Mouse (Mus musculus) heart, postnatal 0 days (tissue): ENCODE measurements around the gene Ndel1. TPM values are rescaled to one million over a fixed set of nuclear protein-coding genes. Genes with fewer than 3 reads are reported as not detected.

Source experiments
- ATAC-seq: fragments of 200-750 bp; cut with Nextera tagmentation; 2 replicates; pipeline ENCODE4 v1.8.0; 2017; ENCODE audit warnings: low read depth, moderate number of reproducible peaks, moderate library complexity; ENCODE audit not compliant: insufficient read depth
- DNase-seq: peaks from one replicate; pipeline ENCODE4 v3.0.0-alpha.2; 2016; ENCODE audit warnings: low spot score
- H3K27ac ChIP-seq: fragments of 300-500 bp; sonication (generic); 2 replicates; pipeline ENCODE4 v1.5.1; 2014; ENCODE audit warnings: low read depth, mild to moderate bottlenecking
- H3K27me3 ChIP-seq: fragments of 300-500 bp; sonication (generic); 2 replicates; pipeline ENCODE4 v1.6.1; 2014; ENCODE audit warnings: low read length, mixed read lengths; ENCODE audit not compliant: control insufficient read depth, insufficient read depth
- H3K36me3 ChIP-seq: fragments of 300-500 bp; sonication (generic); replicated peaks from 2 replicates; pipeline ENCODE4 v1.6.1; 2014; ENCODE audit warnings: low read length, mixed read lengths; ENCODE audit not compliant: control insufficient read depth, insufficient read depth
- H3K4me1 ChIP-seq: fragments of 300-500 bp; sonication (generic); 2 replicates; pipeline ENCODE4 v1.6.1; 2014; ENCODE audit warnings: antibody characterized with exemption; ENCODE audit not compliant: control insufficient read depth, insufficient read depth
- H3K4me2 ChIP-seq: fragments of 300-500 bp; sonication (generic); 2 replicates; pipeline ENCODE4 v1.6.1; 2014; ENCODE audit warnings: low read depth, mild to moderate bottlenecking, low read length, moderate library complexity
- H3K4me3 ChIP-seq: fragments of 300-500 bp; sonication (generic); 2 replicates; pipeline ENCODE4 v1.5.1; 2014; ENCODE audit warnings: low read depth, low read length
- H3K9ac ChIP-seq: fragments of 300-500 bp; sonication (generic); replicated peaks from 2 replicates; pipeline ENCODE4 v1.6.1; 2014; ENCODE audit warnings: low read depth, low read length, mixed read lengths
- H3K9me3 ChIP-seq: fragments of 300-500 bp; sonication (generic); replicated peaks from 2 replicates; pipeline ENCODE4 v1.6.1; 2016; ENCODE audit warnings: low read length; ENCODE audit not compliant: control insufficient read depth
- CTCF ChIP-seq: IDR thresholded peaks from 2 replicates; pipeline ENCODE4 v1.5.1; 2016; ENCODE audit warnings: antibody characterized with exemption, control low read depth, low read depth
- EP300 ChIP-seq: IDR thresholded peaks from 2 replicates; pipeline ENCODE4 v1.6.1; 2016; ENCODE audit warnings: antibody characterized with exemption, low read depth
- WGBS: fragments of 180-500 bp; shearing (Covaris S2); extraction: QIAGEN DNeasy Blood & Tissue Kit; methylation state at CpG from one replicate; pipeline ENCODE4 v1.1.7; 2014; 5-methylcytosine and 5-hydroxymethylcytosine counted together
- polyA plus RNA-seq: library from polyadenylated mRNA; unstranded; fragments of >200 nt; fragmentation: Nextera tagmentation; extraction: Ambion mirVana; gene quantifications from 2 replicates; pipeline ENCODE4 v1.2.1, GENCODE M21; 2015
- total RNA-seq: library from RNA; depleted of rRNA; stranded (reverse); fragments of >200 nt; gene quantifications from 2 replicates; pipeline ENCODE4 v1.2.3, GENCODE M21; 2014; ENCODE audit warnings: low replicate concordance

The Ndel1 gene
- total and polyA plus RNA-seq, 2 experiments from 2014 or later = 62.3 to 130 TPM

DNA sequence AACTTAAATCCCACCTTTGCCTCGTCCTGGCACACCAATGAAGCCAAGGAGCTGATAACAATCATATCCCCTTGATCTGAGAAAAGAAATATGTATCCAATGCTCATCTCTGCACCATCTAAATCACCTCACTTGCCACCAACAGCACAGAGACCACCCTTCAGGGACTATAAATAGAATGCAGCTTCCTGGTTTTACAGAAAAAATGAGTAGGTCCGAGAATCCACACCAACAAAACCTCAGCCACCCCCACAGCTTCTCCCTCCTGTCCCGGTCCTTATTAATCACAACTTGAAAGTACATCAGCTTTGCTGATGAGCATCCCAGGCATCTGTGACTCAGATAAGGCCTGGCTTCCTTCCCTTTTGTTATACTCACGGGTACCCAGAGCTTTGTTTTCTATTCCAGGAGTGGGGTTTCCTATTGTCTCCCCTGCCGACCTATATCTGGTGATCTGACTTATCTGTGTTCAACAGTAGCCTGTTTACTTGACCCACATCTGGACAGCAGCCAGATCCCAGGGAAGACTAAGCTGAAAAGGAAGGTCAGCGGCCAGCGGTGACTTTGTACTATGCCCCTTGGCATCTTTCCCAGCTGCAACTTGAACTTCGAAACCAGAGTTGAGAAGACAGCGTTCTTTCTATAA lies 7.0 kb downstream of the Ndel1 start:
- H3K4me1 ChIP-seq = peaks cover 22% of the 10 kb centered on the region
- TF ChIP-seq CTCF (no peak), EP300 (peak; percentile 92)
- 9% methylated on average over 9 of the region's 9 CpGs for WGBS
- DNase-seq = peak; percentile 89
- peak; percentile 76 for ATAC-seq
- no peaks in the 10 kb centered on the region for H3K9me3 ChIP-seq
- no peaks in the 10 kb centered on the region for H3K36me3 ChIP-seq
- no peak overlapping the region for H3K4me3 ChIP-seq
- no peak overlapping the region for H3K9ac ChIP-seq
- peak overlapping the region; percentile 25; the same call in 1 of the 2 replicates for H3K4me2 ChIP-seq
- H3K27me3 ChIP-seq = no peaks in the 10 kb centered on the region
- peak overlapping the region; percentile 67 for H3K27ac ChIP-seq

DNA sequence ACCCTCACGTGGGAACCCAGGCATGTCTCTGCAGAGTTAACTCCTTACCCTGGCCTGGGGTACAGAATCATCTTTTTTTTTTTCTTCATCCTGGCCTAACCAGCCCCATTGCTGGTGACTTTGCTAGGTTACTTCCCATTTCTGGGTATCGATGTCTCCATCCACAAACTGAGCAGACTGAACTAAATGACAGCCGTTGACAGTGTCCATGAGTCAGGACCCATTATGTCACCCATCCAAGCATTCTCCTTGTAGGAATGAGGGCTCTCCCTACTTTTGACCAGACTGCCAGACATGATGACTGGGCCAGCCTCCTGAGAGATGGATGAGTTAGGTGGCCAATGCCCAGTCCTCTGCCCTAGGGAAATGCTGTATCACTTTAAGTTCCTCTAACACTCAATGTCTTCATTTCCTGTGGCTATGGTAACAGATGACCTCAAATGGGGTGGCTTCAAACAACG lies 8.0 kb downstream of the Ndel1 start:
- H3K27ac ChIP-seq = peak overlapping the region; percentile 67
- 44% methylated on average over 4 of the region's 4 CpGs for WGBS

DNA sequence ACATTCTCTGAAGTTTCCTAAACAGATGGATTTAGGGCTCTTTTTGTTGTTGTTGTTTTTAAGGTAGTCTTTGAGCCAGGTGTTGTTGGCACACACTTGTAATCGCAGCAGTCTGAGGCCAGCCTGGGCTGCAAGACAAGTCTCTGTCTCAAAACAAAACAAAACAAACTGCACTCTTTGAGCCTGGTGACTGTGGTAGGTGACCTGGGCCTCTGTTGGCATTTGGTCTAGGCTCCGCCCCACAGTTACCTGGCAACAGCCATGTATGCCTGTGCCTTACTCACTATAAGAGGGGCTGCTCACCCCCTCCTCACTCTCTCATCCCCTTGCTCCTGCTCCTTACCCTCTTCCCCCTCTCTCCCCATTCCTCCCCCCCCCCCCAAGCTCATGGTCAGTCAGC lies 9.4 kb downstream of the Ndel1 start:
- H3K27me3 ChIP-seq = no peaks in the 10 kb centered on the region
- peaks cover 22% of the 10 kb centered on the region for H3K4me1 ChIP-seq
- no peak overlapping the region for H3K27ac ChIP-seq
- ATAC-seq = no peak
- TF ChIP-seq EP300 (no peak), CTCF (no peak)
- no peak overlapping the region for H3K4me2 ChIP-seq
- no peak overlapping the region for H3K9ac ChIP-seq
- no peaks in the 10 kb centered on the region for H3K36me3 ChIP-seq
- no peak for DNase-seq
- no peak overlapping the region for H3K4me3 ChIP-seq
- WGBS = 84% methylated on average over 2 of the region's 2 CpGs
- H3K9me3 ChIP-seq = no peaks in the 10 kb centered on the region

More for the DNA sequence above, 8.0 kb downstream of the Ndel1 start:
- DNase-seq (no peak), ATAC-seq (no peak)
- no peaks in the 10 kb centered on the region for H3K36me3 ChIP-seq
- no peak overlapping the region for H3K4me2 ChIP-seq
- no peaks in the 10 kb centered on the region for H3K9me3 ChIP-seq
- peaks cover 22% of the 10 kb centered on the region for H3K4me1 ChIP-seq
- TF ChIP-seq EP300 (no peak), CTCF (no peak)
- no peak overlapping the region for H3K9ac ChIP-seq
- no peak overlapping the region for H3K4me3 ChIP-seq
- no peaks in the 10 kb centered on the region for H3K27me3 ChIP-seq

DNA sequence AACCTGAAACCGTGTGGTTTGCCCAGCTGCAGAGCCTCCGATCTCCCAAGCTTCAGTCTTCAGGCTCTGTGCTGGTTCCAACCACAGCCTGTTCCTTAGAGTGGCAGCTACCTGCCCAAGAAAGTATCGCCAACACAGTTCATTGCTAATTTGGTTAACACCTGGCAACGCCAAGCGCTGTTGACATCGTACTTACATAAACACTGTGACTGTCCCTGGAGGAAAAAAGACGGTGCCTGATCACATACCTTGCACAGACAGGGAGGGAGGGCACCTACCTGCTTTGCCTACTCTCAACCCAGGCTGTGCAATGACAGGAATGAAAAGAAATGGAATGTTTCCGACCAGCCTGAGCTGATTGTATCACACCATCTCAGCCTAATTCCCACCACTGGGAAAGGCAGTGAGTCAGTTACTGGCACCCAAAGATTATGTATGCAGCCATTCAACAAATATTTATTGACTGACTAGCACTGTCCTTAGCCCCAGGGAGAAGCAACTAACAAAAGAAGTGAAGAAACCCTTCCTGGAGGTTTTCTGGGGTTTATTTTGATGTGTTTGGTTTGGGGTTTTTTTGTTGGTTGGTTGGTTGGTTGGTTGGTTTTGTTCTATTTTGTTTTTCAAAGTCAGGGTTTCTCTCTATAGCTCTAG lies 11.6 kb downstream of the Ndel1 start:
- 70% methylated on average over 8 of the region's 8 CpGs for WGBS
- ATAC-seq = no peak
- no peak for TF ChIP-seq EP300
- TF ChIP-seq CTCF = no peak

DNA sequence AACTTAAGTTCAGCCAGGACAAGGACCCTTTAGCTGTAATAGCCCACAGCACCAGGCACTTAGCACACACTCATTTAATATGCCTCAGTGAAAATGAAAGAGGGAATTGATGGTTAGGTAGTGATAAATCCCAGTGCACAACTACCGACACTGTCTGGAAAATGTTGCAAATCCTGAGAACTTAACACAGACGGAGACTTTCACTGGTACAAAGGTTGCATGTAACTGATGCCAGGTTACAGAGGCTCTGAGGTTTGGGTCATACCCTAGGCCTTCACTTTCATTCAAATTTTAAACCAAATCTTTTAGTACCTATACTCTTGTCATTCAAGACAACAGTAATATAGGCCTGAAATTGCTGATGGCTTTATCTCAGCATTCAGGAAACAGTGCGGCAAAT lies 14.3 kb downstream of the Ndel1 start:
- no peaks in the 10 kb centered on the region for H3K27me3 ChIP-seq
- no peak overlapping the region for H3K27ac ChIP-seq
- H3K9me3 ChIP-seq = no peaks in the 10 kb centered on the region
- no peaks in the 10 kb centered on the region for H3K36me3 ChIP-seq
- TF ChIP-seq CTCF = no peak
- no peak for TF ChIP-seq EP300
- ATAC-seq (no peak), DNase-seq (no peak)
- H3K9ac ChIP-seq = no peak overlapping the region
- no peaks in the 10 kb centered on the region for H3K4me1 ChIP-seq
- WGBS = 86% methylated on average over 3 of the region's 3 CpGs
- no peak overlapping the region for H3K4me2 ChIP-seq
- H3K4me3 ChIP-seq = no peak overlapping the region

More for the DNA sequence above, 11.6 kb downstream of the Ndel1 start:
- no peaks in the 10 kb centered on the region for H3K36me3 ChIP-seq
- DNase-seq = no peak
- H3K27me3 ChIP-seq = no peaks in the 10 kb centered on the region
- no peak overlapping the region for H3K4me2 ChIP-seq
- H3K4me3 ChIP-seq = no peak overlapping the region
- H3K27ac ChIP-seq = no peak overlapping the region
- H3K9me3 ChIP-seq = no peaks in the 10 kb centered on the region
- H3K9ac ChIP-seq = no peak overlapping the region
- H3K4me1 ChIP-seq = peaks cover 20% of the 10 kb centered on the region
